Mouse (Mus musculus) adrenal gland, postnatal 36 days (tissue): Measurements from ENCODE around the gene Actg1. TPM values are rescaled to one million over a fixed set of nuclear protein-coding genes. Genes with fewer than 3 reads are reported as not detected.

Experiments used
- microRNA-seq: library from miRNA; unstranded; fragments of <30 nt; microRNA quantifications from one replicate; pipeline ENCODE4 v1.2.0, GENCODE M21; 2021
- total RNA-seq, 2 experiments: library from RNA; stranded (reverse); gene quantifications; 2 replicates each; pipeline ENCODE4 v1.2.3; 2021

The Actg1 gene
- total RNA-seq, 2 experiments from 2014 or later: 1,356 to 1,461 TPM

Small RNA genes within 50 kb of the gene (microRNA-seq; reads per million reads assigned to microRNA genes)
- gene Gm23419 (not detected), gene Mir6935 (not detected)

Other genes starting within 250 kb of the Actg1 start
- 10 to 100 TPM; 11.5 to 12.7 TPM for gene Tepsin, start 249.8 kb downstream of the Actg1 start, total RNA-seq
- 10 to 100 TPM; 59.9 to 69.4 TPM for gene Ndufaf8, start 249.6 kb downstream of the Actg1 start, total RNA-seq
- gene Slc38a10, start 197.2 kb downstream of the Actg1 start, total RNA-seq: 100 to 1,000 TPM; 156 to 163 TPM
- gene Bahcc1, start 115.6 kb downstream of the Actg1 start, total RNA-seq: 10 to 100 TPM; 17.5 TPM
- gene Fscn2, start 13.0 kb upstream of the Actg1 start, total RNA-seq: under 1 TPM in 1 of 2 experiments, not detected in 1; 0.59 TPM
- gene Faap100, start 30.2 kb upstream of the Actg1 start, total RNA-seq: 10 to 100 TPM; 21.3 to 32.1 TPM
- 100 to 1,000 TPM in 1 of 2 experiments, 10 to 100 TPM in 1; 86.2 to 101 TPM for gene Nploc4, start 89.2 kb upstream of the Actg1 start, total RNA-seq
- 1 to 10 TPM in 1 of 2 experiments, not detected in 1; 2.6 TPM for gene Tspan10, start 94.1 kb upstream of the Actg1 start, total RNA-seq
- under 1 TPM; 0.53 to 0.66 TPM for gene Pde6g, start 105.0 kb upstream of the Actg1 start, total RNA-seq
- 10 to 100 TPM; 28.0 to 41.4 TPM for gene Oxld1, start 109.5 kb upstream of the Actg1 start, total RNA-seq
- gene Ccdc137, start 109.6 kb upstream of the Actg1 start, total RNA-seq: 10 to 100 TPM; 24.7 to 33.3 TPM
- gene Arl16, start 119.1 kb upstream of the Actg1 start, total RNA-seq: 10 to 100 TPM; 18.4 to 22.3 TPM
- gene Mrpl12, start 136.1 kb upstream of the Actg1 start, total RNA-seq: 100 to 1,000 TPM; 110 to 111 TPM
- gene Slc25a10, start 143.3 kb upstream of the Actg1 start, total RNA-seq: 100 to 1,000 TPM; 105 to 115 TPM
- 1 to 10 TPM in 1 of 2 experiments, under 1 TPM in 1; 0.86 to 1.9 TPM for gene Gcgr, start 182.2 kb upstream of the Actg1 start, total RNA-seq
- gene Mcrip1, start 201.2 kb upstream of the Actg1 start, total RNA-seq: 10 to 100 TPM; 58.0 to 73.4 TPM
- gene Ppp1r27, start 202.6 kb upstream of the Actg1 start, total RNA-seq: 1 to 10 TPM in 1 of 2 experiments, under 1 TPM in 1; 0.56 to 1.3 TPM
- 100 to 1,000 TPM; 490 to 574 TPM for gene P4hb, start 224.7 kb upstream of the Actg1 start, total RNA-seq
- gene Arhgdia, start 233.1 kb upstream of the Actg1 start, total RNA-seq: 100 to 1,000 TPM; 348 to 361 TPM
- 10 to 100 TPM; 97.0 to 99.2 TPM for gene Alyref, start 249.8 kb upstream of the Actg1 start, total RNA-seq
- gene Anapc11, start 249.9 kb upstream of the Actg1 start, total RNA-seq: 100 to 1,000 TPM in 1 of 2 experiments, 10 to 100 TPM in 1; 86.0 to 102 TPM